Mouse (Mus musculus) heart, embryonic 14.5 days (tissue): Measurements from ENCODE around the gene Gp1ba. TPM values are rescaled to one million over a fixed set of nuclear protein-coding genes. Genes with fewer than 3 reads are reported as not detected.

ENCODE experiments used
- ATAC-seq: fragments of 200-750 bp; cut with Nextera tagmentation; 2 replicates; pipeline ENCODE4 v1.8.0; 2017; ENCODE audit warnings: low read depth, moderate TSS enrichment; ENCODE audit not compliant: insufficient number of reproducible peaks, insufficient read depth, low FRiP score
- H3K27ac ChIP-seq, 2 experiments: fragments of 200-500 bp in 1 of 2; fragments of 300-500 bp in 1 of 2; sonication (generic) in 1 of 2; replicated peaks in 1 of 2; 2 replicates each; pipeline ENCODE4 v1.5.1; 2012 to 2014; ENCODE audit warnings: low read depth in 2 of 2, low read length in 2 of 2, control low read depth in 1 of 2, mild to moderate bottlenecking in 1 of 2, mixed read lengths in 1 of 2; ENCODE audit not compliant: control insufficient read depth in 1 of 2, insufficient read depth in 1 of 2
- H3K27me3 ChIP-seq: fragments of 300-500 bp; sonication (generic); 2 replicates; pipeline ENCODE4 v1.6.1; 2014; ENCODE audit warnings: mild to moderate bottlenecking, low read length, control low read depth; ENCODE audit not compliant: control insufficient read depth, insufficient read depth
- H3K36me3 ChIP-seq: fragments of 300-500 bp; sonication (generic); 2 replicates; pipeline ENCODE4 v1.6.1; 2014; ENCODE audit warnings: mild to moderate bottlenecking, control low read depth, low read length, mixed read lengths; ENCODE audit not compliant: control insufficient read depth, insufficient read depth
- H3K4me1 ChIP-seq, 2 experiments: fragments of 200-500 bp in 1 of 2; fragments of 300-500 bp in 1 of 2; sonication (generic) in 1 of 2; 2 replicates each; pipeline ENCODE4 v1.6.1; 2012 to 2014; ENCODE audit warnings: low read length in 2 of 2, control low read depth in 1 of 2, mixed read lengths in 1 of 2; ENCODE audit not compliant: control insufficient read depth in 2 of 2, insufficient read depth in 2 of 2
- H3K4me2 ChIP-seq: fragments of 300-500 bp; sonication (generic); 2 replicates; pipeline ENCODE4 v1.6.1; 2014; ENCODE audit warnings: mild to moderate bottlenecking, low read length
- H3K4me3 ChIP-seq, 2 experiments: fragments of 200-500 bp in 1 of 2; fragments of 300-500 bp in 1 of 2; sonication (generic) in 1 of 2; 2 replicates each; pipeline ENCODE4 v1.5.1; 2012 to 2014; ENCODE audit warnings: low read length in 2 of 2, mild to moderate bottlenecking in 2 of 2, control low read depth in 1 of 2, low read depth in 1 of 2, moderate library complexity in 1 of 2; ENCODE audit not compliant: control insufficient read depth in 1 of 2, insufficient read depth in 1 of 2
- H3K9ac ChIP-seq: fragments of 300-500 bp; sonication (generic); 2 replicates; pipeline ENCODE4 v1.6.1; 2014; ENCODE audit warnings: mild to moderate bottlenecking, low read length
- H3K9me3 ChIP-seq: fragments of 300-500 bp; sonication (generic); 2 replicates; pipeline ENCODE4 v1.6.1; 2016; ENCODE audit warnings: low read length, control low read depth; ENCODE audit not compliant: control insufficient read depth
- WGBS: fragments of 180-500 bp; shearing (Covaris S2); extraction: QIAGEN DNeasy Blood & Tissue Kit; methylation state at CpG from one replicate; pipeline ENCODE4 v1.1.7; 2014; 5-methylcytosine and 5-hydroxymethylcytosine counted together
- polyA plus RNA-seq: library from polyadenylated mRNA; unstranded; fragments of >200 nt; fragmentation: Nextera tagmentation; extraction: Ambion mirVana; gene quantifications from 2 replicates; pipeline ENCODE4 v1.2.1, GENCODE M21; 2014

Gene Gp1ba
- polyA plus RNA-seq, 1 experiment from 2014 or later: 0.74 TPM

DNA sequence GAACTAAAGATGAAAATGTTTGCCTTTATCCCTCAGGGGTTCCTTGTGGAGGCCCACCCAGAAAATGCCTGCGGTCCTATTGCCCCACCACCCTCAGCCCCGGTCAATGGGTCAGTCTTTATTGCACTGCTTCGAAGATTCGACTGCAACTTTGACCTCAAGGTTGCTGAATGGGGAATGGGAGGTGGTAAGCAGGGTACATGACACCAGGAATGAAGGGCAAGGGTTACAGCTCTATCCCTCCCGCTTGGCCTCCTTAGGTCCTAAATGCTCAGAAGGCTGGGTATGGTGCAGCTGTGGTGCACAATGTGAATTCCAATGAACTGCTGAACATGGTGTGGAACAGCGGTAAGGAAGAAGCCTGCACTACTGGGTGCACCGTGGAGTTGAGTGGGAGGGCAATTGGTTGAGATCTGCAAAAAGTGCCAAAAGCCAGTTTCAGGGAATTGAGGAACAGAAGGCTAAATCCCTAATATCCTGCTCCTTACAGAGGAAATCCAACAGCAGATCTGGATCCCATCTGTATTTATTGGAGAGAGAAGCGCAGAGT is 10.3 kb downstream of the Gp1ba start:
- no peaks in the 10 kb centered on the region for H3K9me3 ChIP-seq
- no peak overlapping the region for H3K9ac ChIP-seq
- peaks cover 20 to 54% of the 10 kb centered on the region in 2 experiments for H3K4me1 ChIP-seq
- H3K4me2 ChIP-seq: peak overlapping the region; percentile 99; the same call in 1 of the 2 replicates
- H3K4me3 ChIP-seq: no peak overlapping the region
- H3K27me3 ChIP-seq: no peaks in the 10 kb centered on the region
- ATAC-seq: no peak
- 80% methylated on average over 8 of the region's 8 CpGs for WGBS
- H3K27ac ChIP-seq: no peak overlapping the region
- peaks cover 66% of the 10 kb centered on the region for H3K36me3 ChIP-seq

DNA sequence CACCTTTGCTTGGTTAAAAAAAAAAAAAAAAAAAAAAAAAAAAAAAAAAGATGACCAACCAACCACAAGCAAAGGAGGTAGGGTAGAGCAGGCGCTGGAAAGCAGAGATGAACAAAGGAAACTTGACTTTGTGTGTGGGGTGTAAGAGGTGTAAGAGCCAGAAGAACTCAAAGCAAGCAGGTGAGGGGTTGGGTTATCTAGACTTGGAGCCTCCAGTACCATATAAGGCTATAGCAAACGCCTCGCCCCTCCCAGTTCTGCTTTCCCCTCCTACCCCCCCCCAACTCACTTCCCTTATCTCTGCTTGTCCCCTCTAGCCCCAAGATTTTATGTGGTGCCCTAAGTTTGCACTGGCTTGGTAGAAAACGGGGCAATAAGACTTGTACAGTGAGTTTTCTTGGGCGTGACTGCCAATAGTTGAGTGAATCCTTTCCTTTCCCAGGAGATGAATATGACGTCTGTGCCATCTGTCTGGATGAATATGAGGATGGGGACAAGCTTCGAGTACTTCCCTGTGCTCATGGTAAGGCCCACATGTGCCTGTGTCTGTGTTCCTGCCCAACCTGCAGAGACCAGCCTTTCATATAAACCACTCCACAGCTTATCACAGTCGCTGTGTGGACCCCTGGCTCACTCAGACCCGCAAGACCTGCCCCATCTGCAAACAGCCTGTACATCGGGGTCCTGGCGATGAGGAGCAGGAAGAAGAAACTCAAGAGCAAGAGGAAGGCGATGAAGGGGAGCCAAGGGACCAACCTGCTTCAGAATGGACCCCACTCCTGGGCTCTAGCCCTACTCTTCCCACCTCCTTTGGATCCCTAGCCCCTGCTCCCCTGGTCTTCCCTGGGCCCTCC is 11.6 kb downstream of the Gp1ba start:
- peak overlapping the region in 1 of 2 experiments; percentile 12; a peak in 2 of 4 replicates for H3K27ac ChIP-seq
- peak overlapping the region; percentile 21; the same call in 1 of the 2 replicates for H3K9ac ChIP-seq
- H3K27me3 ChIP-seq: no peaks in the 10 kb centered on the region
- H3K9me3 ChIP-seq: no peaks in the 10 kb centered on the region
- no peak for ATAC-seq
- no peak overlapping the region for H3K4me3 ChIP-seq
- H3K4me2 ChIP-seq: 0 out of 2 replicates have a peak overlapping the region, but pooled peaks have one; percentile 12
- H3K36me3 ChIP-seq: peaks cover 53% of the 10 kb centered on the region
- WGBS: 68% methylated on average over 12 of the region's 12 CpGs
- peaks cover 16 to 49% of the 10 kb centered on the region in 2 experiments for H3K4me1 ChIP-seq

DNA sequence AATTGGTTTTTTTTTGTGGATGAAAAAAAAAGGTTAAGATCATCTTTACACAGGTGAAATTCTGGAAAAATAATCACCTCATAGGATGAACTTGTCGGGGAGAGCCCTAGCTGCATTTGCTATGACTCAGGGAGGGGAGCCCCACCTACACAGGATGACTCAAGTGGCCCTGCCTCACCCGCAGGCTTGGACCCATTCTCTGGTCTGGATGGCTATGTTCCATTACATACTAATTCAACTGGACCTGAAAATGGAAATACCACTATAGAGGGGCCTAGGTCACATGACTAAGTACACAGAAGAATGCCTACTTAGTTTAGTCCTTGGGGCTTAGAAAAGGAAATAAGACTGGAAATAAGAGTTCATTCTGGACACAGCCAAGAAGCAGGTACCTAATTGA is 12.5 kb downstream of the Gp1ba start:
- no peak overlapping the region for H3K4me3 ChIP-seq
- ATAC-seq: no peak
- no peaks in the 10 kb centered on the region for H3K27me3 ChIP-seq
- 52% methylated on average over 2 of the region's 2 CpGs for WGBS
- H3K4me1 ChIP-seq: peaks cover 14 to 45% of the 10 kb centered on the region in 2 experiments
- peak overlapping the region; percentile 13; the same call in 1 of the 2 replicates for H3K4me2 ChIP-seq
- H3K9ac ChIP-seq: peak overlapping the region; percentile 21; the same call in 1 of the 2 replicates
- no peaks in the 10 kb centered on the region for H3K9me3 ChIP-seq
- H3K27ac ChIP-seq: peak overlapping the region in 1 of 2 experiments; percentile 12; a peak in 1 of 4 replicates
- peaks cover 50% of the 10 kb centered on the region for H3K36me3 ChIP-seq

DNA sequence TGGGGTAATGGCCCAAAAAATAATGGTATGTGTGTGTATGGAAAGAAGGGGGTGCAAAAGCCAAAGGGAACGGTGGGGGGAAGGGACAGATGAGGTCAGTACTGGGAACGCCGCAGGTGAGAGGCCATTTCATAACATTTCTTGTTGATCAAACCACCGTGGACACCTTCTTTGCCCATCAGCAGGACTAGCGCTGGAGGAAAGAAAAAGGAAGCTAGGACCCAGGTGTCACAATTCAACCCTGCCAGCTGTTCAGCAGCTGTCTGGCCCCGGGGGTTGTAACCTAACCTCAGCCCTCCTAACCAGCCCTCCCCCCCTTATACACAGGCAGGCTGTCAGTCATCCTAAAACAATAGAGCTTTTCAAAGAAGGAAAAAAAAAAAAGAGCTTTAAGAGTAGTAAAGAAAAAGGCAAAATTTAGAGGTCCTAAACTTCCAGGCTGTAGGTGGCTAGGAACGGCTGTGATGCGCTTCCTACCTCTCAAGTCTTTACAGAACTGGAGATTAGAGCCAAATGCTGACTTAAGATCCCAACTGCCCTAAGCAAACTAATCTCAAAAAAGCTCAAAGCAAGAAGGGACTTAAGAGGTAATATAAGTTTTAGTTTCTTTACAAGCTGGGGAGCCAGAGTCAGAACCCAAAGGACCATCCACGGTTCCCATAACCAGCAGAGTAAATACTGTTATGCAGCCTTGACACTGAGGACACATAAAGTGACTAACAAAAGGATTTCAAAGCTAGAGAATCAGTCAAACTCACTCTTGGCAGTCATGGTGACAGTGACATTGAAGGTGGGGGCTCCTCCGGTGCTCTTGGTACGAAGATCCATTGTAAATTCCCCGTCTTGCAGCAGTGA is 13.3 kb downstream of the Gp1ba start:
- no peaks in the 10 kb centered on the region for H3K27me3 ChIP-seq
- peak overlapping the region; percentile 99 for H3K9ac ChIP-seq
- H3K9me3 ChIP-seq: no peaks in the 10 kb centered on the region
- H3K27ac ChIP-seq: peak overlapping the region; percentile 21 to 50; a peak in 1 of 4 replicates
- H3K4me1 ChIP-seq: peaks cover 21 to 53% of the 10 kb centered on the region in 2 experiments
- peak overlapping the region; percentile 90 for H3K4me2 ChIP-seq
- peaks cover 50% of the 10 kb centered on the region for H3K36me3 ChIP-seq
- peak overlapping the region; percentile 79 to 97 for H3K4me3 ChIP-seq
- ATAC-seq: no peak
- WGBS: 58% methylated on average over 12 of the region's 12 CpGs

DNA sequence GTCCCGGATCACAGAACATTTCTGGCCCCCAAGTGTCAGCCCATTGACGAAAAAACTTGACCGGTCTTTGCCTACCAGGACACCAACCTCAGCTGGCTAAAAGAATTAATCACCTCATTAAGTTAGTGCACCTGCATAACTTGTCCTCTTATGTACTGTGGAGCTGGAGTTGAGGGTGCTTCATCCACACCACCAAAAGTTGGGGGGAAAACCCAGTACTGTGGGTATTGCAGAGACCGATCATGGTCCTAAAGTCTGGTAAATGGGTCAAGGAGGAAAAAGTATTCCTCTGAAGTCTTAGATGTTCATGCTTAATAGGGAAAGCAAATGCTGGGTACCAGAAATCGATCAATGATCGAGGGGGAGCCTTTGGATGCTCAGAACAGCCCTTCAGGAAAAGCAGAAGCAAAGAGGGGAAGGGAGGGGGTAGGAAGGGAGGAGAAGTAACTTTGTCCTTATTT is 14.0 kb downstream of the Gp1ba start:
- Histone ChIP-seq H3K36me3 (peaks cover 50% of the 10 kb centered on the region), H3K27me3 (no peaks in the 10 kb centered on the region), H3K4me1 (peaks cover 27 to 54% of the 10 kb centered on the region in 2 experiments), H3K9ac (peak overlapping the region; percentile 99), H3K4me2 (peak overlapping the region; percentile 90), H3K9me3 (no peaks in the 10 kb centered on the region), H3K4me3 (peak overlapping the region; percentile 79 to 97), H3K27ac (peak overlapping the region; percentile 50 to 98; a peak in 3 of 4 replicates)
- no peak for ATAC-seq
- WGBS: 48% methylated on average over 6 of the region's 6 CpGs

DNA sequence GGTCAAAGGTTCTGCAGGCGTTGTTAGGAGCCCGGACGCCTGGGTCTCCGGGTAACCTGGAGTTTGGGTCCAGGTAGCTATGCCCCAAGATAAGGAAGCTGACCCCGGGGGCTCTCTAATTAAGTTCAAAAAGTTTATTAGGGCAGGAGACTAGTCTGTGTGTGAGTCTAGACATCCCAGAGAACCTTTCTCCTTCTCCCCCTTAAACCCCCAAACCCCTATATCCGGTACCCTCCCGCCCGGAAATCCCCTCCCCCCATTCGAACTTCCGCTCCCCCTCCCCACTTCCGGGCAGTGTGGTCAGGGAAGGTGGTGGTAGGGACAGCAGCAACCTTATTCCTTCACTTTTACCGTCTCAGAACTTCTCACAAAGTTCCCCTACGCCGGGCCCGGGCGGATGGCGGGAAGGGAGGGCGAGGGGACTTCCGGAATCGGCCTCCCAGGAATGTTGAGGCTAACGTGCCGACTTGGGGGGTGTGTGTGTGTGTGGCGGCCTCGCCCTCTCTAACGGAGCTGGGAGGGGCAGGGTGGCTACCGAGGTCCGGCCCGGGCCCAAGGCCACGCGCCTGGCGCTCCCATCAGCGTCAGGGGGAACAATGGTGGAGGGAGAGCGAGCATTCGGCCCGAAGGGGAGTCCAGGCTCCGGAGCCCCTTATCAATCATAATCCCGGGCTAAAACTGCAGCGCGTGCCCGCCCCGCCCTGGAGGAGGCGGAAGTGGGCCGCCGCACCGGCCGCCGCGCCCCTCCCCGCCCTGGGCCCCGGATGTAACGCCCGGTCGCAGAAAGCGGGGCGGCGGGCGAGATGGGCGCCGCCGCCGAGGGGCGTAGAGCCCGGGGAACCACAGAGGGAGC is 14.6 kb downstream of the Gp1ba start:
- Histone ChIP-seq H3K27me3 (no peaks in the 10 kb centered on the region), H3K4me1 (peaks cover 34 to 54% of the 10 kb centered on the region in 2 experiments), H3K27ac (peak overlapping the region; percentile 90 to 98), H3K36me3 (peaks cover 51% of the 10 kb centered on the region), H3K4me2 (peak overlapping the region; percentile 90), H3K4me3 (peak overlapping the region; percentile 79 to 97), H3K9ac (peak overlapping the region; percentile 99), H3K9me3 (no peaks in the 10 kb centered on the region)
- under 1% methylated on average over 62 of the region's 63 CpGs for WGBS
- 0 out of 2 replicates have a peak, but pooled peaks have one; percentile 3 for ATAC-seq
